Mouse (Mus musculus): ENCODE data around the gene Car7. TPM values are rescaled to one million over a fixed set of nuclear protein-coding genes. Genes with fewer than 3 reads are reported as not detected.

Car7 gene
- polyA plus RNA-seq, 1 experiment from 2014 or later, result 0.85 TPM

DNA sequence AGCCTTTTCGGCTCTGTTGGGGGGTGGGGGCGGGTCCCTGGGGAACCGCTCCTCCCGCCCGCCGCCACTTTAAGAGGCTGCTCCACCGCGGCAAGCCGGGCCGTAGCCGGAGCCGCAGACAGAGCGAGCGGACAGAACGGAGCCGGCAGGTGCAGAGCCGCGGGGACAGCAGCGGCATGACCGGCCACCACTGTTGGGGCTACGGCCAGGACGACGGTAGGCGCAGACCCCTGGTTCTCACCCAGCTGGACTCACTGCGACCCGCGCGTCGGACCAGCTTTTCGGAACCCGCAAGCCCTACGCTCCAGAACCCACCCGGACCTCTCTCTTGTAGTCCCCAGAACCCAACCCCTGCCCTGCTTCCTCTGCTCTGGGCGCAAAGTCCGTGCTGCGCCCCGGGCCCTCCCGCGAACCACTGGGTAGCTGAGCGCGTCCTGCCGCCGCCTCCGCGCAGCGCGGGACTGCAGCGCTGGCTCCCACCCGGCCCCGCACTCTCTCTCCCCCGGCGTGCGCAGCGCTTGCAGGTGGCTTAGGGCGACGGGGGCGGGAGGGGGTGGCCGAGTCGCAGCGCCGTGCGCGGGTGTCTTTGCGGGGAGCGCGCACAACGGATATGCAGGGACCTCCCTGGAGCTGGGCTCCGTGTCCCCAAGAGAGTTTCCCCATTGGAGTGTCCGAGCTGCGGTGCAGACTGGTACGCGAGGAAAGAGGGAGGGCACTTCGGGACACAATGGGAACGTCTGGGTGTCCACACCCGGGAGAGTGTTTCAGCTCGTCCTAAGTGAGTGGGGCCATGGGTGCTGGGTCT, 6.4 kb downstream of the Car7 start:
- H3K27ac ChIP-seq, result no peak overlapping the region
- H3K4me3 ChIP-seq, result peak overlapping the region; percentile 55
- peaks cover 81% of the 10 kb centered on the region for H3K27me3 ChIP-seq (ENCODE audit: low read depth, poor library complexity, severe bottlenecking)
- H3K4me1 ChIP-seq, result peaks cover 16% of the 10 kb centered on the region
- no peaks in the 10 kb centered on the region for H3K36me3 ChIP-seq
- no peak for DNase-seq (ENCODE audit: low spot score)
- H3K9me3 ChIP-seq (replicated peaks), result no peaks in the 10 kb centered on the region
- under 1% methylated on average over 76 of the region's 76 CpGs for WGBS

DNA sequence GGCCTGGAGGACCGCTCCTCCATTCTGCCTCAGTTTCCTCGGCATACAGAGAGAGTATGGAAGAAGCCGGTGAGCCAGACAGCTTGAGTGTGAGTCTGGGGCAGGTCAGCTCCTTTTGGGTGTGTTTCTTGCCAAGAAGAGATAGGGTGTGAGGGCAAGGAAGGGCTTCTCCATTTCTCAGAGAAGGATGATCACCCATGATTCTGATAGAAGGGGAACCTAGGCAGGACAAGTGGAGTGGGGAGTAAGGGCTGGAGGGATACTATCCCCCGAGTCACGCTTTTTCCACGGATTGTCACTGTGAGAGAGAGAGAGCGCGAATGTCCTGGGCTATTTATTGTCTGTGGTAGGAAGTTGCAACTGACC, 7.0 kb downstream of the Car7 start:
- Histone ChIP-seq H3K36me3 (no peaks in the 10 kb centered on the region), H3K4me3 (peak overlapping the region; percentile 55), H3K9me3 (replicated peaks) (no peaks in the 10 kb centered on the region), H3K4me1 (peaks cover 16% of the 10 kb centered on the region), H3K27ac (no peak overlapping the region), H3K27me3 (ENCODE audit: low read depth, poor library complexity, severe bottlenecking) (peaks cover 81% of the 10 kb centered on the region)
- WGBS, result 18% methylated on average over 8 of the region's 8 CpGs
- no peak for DNase-seq (ENCODE audit: low spot score)

DNA sequence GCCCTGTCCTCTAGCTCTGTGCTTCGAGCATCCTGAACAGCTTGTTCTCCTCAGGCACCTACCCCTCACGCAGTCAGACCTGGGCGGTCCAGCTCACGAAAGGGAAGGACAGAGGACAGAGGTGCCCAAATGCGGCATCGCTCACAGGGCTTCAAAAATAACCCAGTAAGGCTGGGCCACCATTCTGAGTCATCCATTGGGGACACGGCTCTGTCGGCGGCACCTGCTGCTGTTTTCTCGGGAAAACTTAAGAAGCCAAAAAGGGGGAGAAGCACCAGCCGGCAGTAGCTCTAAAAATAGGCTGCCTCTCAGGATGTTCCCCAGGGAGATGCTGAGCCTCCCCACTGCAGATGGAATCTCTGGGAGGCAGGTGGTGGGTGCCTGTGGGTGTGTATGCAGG, 7.7 kb downstream of the Car7 start:
- Histone ChIP-seq H3K27ac (no peak overlapping the region), H3K36me3 (no peaks in the 10 kb centered on the region), H3K4me3 (no peak overlapping the region), H3K4me1 (peaks cover 16% of the 10 kb centered on the region), H3K9me3 (replicated peaks) (no peaks in the 10 kb centered on the region), H3K27me3 (ENCODE audit: low read depth, poor library complexity, severe bottlenecking) (peaks cover 78% of the 10 kb centered on the region)
- WGBS, result 14% methylated on average over 11 of the region's 11 CpGs
- DNase-seq (ENCODE audit: low spot score), result no peak

DNA sequence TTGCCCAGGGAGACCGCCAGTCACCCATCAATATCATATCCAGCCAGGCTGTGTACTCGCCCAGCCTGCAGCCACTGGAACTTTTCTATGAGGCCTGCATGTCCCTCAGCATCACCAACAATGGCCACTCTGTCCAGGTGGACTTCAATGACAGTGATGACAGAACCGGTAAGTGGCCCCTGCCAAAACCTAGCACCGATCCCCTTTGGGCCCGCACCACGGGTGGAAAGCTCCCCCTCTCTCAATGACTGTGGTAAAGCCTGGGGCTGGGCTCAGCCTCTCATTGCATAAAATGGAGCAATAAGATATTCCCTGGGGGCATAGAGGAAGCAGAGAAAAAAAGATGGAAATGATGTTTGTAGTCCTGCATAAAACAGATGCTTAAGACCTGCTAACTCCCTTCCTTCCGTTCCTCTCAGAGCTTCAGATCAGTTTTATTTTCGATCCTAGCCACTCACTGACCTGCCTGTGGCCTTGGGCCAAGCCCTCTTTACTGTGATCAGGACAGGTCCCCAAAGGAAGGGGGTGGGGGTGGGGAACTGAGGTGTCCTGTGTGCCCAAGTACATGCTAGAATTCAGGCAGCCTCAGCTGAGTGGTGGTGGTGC, 9.1 kb downstream of the Car7 start:
- no peak for DNase-seq (ENCODE audit: low spot score)
- Histone ChIP-seq H3K27ac (no peak overlapping the region), H3K9me3 (replicated peaks) (no peaks in the 10 kb centered on the region), H3K4me3 (no peak overlapping the region), H3K4me1 (peaks cover 15% of the 10 kb centered on the region), H3K27me3 (ENCODE audit: low read depth, poor library complexity, severe bottlenecking) (peaks cover 64% of the 10 kb centered on the region), H3K36me3 (no peaks in the 10 kb centered on the region)
- 88% methylated on average over 8 of the region's 8 CpGs for WGBS

DNA sequence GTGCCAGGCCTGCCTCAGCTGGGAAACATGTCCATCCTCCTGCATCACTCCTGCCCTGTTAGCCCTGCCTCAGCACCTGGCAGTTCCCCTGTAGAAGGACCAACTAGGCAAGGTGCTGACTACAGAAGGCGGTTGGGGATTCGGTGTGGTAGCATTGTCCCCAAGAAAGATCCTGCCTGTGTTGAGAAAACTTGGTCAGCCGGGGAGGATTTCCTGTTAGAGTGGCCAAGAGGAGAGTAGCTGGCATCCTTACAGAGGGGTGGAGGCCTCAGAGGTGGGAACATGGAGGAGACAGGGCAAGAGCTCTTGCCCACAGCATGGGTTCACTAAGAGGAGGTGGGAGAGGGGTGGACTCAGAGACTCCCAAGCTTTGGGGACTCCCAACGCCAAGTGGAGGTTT, 20.7 kb downstream of the Car7 start:
- H3K27ac ChIP-seq, result no peak overlapping the region
- H3K4me3 ChIP-seq, result no peak overlapping the region
- WGBS, result 92% methylated on average over 4 of the region's 4 CpGs
- no peaks in the 10 kb centered on the region for H3K9me3 ChIP-seq (replicated peaks)
- no peaks in the 10 kb centered on the region for H3K36me3 ChIP-seq
- no peak for DNase-seq (ENCODE audit: low spot score)
- H3K4me1 ChIP-seq, result peaks cover 13% of the 10 kb centered on the region
- H3K27me3 ChIP-seq (ENCODE audit: low read depth, poor library complexity, severe bottlenecking), result 0 out of 2 replicates have a peak, but pooled peaks cover 5% of the 10 kb centered on the region

DNA sequence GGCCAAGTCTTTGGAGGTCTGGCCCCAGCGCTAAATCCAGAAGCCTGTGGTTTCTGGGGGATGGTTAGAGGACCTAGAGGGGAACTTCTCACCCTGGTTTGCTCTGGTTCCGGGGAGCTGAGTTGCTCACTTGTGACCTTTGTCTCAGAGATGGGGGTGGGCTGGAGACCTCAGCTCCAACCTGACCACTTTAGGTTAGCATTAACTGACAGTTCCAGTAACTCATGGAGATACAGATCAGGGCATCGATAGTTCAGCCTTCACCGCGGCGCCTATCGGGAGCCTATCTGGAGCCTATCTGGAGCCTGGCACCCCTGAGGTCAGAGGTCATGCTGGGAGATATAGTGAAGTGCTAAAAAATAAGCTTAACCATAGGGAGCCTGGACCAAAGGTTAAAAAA, 22.7 kb downstream of the Car7 start:
- H3K4me1 ChIP-seq, result peaks cover 4% of the 10 kb centered on the region; the same call in 1 of the 2 replicates
- H3K36me3 ChIP-seq, result no peaks in the 10 kb centered on the region
- 0 out of 2 replicates have a peak, but pooled peaks cover 5% of the 10 kb centered on the region for H3K27me3 ChIP-seq (ENCODE audit: low read depth, poor library complexity, severe bottlenecking)
- no peaks in the 10 kb centered on the region for H3K9me3 ChIP-seq (replicated peaks)
- no peak overlapping the region for H3K27ac ChIP-seq
- no peak for DNase-seq (ENCODE audit: low spot score)
- WGBS, result 64% methylated on average over 7 of the region's 7 CpGs
- no peak overlapping the region for H3K4me3 ChIP-seq

DNA sequence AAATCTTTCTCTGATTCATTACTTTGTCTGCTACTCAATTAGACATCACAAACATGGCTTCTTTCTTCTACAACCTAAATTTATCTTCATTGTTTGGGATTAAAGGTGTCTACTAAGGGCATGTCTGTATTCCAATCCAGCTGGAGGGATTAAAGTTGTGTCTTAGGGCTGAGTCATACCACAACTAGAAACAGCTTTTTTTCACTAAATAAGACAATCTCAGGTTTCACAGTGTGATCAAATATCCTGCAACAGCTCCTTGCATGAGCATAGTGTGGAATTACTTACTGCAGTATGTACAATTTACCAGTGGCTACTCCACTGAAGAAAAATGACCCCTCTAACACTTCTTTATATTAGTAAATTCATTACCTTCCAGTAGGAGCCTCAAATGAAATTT, 26.2 kb downstream of the Car7 start:
- Histone ChIP-seq H3K36me3 (no peaks in the 10 kb centered on the region), H3K9me3 (replicated peaks) (no peaks in the 10 kb centered on the region), H3K4me1 (peaks cover 4% of the 10 kb centered on the region; the same call in 1 of the 2 replicates), H3K27ac (no peak overlapping the region), H3K4me3 (no peak overlapping the region), H3K27me3 (ENCODE audit: low read depth, poor library complexity, severe bottlenecking) (0 out of 2 replicates have a peak, but pooled peaks cover 5% of the 10 kb centered on the region)
- DNase-seq (ENCODE audit: low spot score), result no peak

DNA sequence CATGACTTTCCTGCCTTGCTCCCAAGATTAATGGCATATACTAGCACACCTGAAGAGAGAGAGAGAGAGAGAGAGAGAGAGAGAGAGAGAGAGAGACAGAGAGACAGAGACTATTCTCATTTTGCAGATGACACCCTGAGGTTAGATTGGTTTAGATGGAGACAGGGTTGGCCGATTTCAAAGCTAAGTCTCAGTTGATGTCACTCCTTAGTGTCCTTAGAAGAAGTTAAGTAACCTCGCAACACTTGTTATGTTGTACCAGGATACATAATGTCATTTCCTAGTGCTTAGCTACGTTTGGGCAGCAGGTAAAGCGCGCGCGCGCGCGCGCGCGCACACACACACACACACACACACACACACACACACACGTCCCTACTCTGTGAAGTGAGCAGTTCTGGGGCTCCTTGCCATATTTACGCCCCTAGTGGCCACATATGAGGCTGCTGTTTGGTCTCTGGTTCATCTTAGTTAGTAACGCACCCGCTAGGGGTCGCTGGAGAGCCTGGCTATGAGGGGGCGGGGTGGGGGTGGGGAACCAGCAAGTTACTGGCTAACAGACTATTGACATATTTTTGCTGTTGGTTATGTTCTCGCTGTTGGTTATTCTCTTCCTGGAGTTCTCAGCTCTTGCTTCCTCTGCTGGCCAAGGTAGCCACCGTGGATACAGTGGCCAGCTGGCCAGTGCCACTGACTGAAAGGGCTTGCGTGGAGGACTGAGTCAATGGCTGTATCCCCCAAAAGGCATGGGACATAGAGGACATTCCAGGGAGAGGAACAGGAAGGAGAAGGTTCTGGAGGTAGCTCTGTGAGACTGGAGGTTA, 30.4 kb downstream of the Car7 start:
- Histone ChIP-seq H3K36me3 (no peaks in the 10 kb centered on the region), H3K27me3 (ENCODE audit: low read depth, poor library complexity, severe bottlenecking) (no peaks in the 10 kb centered on the region), H3K4me3 (no peak overlapping the region), H3K9me3 (replicated peaks) (no peaks in the 10 kb centered on the region), H3K4me1 (no peaks in the 10 kb centered on the region), H3K27ac (no peak overlapping the region)
- 19% methylated on average over 22 of the region's 22 CpGs for WGBS
- DNase-seq (ENCODE audit: low spot score), result peak; percentile 87

DNA sequence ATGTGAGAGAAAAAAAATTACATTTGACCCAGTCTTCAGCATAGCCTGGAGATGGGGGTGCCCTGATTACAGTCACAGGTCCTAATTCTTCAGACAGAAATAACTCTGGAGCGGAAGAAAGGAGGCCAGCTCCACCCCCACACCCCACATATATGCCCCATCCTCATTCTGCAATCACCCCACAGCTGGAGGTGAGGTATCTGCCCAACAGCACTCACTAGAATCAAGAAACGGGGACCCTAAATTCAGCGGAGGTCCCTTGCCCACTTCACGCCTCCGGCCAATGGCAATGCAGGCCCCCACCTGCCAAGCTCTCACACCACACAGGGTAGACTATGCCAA, 30.9 kb downstream of the Car7 start:
- Histone ChIP-seq H3K36me3 (no peaks in the 10 kb centered on the region), H3K27me3 (ENCODE audit: low read depth, poor library complexity, severe bottlenecking) (no peaks in the 10 kb centered on the region), H3K4me3 (no peak overlapping the region), H3K4me1 (peaks cover under 1% of the 10 kb centered on the region; the same call in 1 of the 2 replicates), H3K9me3 (replicated peaks) (no peaks in the 10 kb centered on the region), H3K27ac (no peak overlapping the region)
- DNase-seq (ENCODE audit: low spot score), result no peak
- 93% methylated on average over 5 of the region's 5 CpGs for WGBS

DNA sequence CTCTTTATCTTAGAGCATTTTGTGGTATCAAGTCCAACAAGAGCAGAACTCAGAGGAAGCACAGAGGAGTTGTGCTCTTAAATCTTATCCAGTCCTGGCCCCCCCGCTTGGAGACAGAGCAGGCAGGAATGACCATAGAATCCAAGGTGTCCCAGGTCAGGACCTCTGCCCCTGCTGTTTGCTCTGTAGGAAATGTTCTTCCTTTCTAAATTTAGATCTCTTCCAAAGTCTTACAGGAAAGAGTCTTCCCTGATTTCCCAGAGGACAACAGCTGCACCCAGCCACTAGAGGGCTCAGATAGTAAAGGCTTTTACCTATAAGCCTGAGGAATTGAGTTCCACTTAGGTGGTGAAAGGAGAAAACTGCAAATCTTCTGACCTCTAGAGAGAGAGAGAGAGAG, 35.1 kb downstream of the Car7 start:
- 39% methylated on average over 1 of the region's 1 CpGs for WGBS

DNA sequence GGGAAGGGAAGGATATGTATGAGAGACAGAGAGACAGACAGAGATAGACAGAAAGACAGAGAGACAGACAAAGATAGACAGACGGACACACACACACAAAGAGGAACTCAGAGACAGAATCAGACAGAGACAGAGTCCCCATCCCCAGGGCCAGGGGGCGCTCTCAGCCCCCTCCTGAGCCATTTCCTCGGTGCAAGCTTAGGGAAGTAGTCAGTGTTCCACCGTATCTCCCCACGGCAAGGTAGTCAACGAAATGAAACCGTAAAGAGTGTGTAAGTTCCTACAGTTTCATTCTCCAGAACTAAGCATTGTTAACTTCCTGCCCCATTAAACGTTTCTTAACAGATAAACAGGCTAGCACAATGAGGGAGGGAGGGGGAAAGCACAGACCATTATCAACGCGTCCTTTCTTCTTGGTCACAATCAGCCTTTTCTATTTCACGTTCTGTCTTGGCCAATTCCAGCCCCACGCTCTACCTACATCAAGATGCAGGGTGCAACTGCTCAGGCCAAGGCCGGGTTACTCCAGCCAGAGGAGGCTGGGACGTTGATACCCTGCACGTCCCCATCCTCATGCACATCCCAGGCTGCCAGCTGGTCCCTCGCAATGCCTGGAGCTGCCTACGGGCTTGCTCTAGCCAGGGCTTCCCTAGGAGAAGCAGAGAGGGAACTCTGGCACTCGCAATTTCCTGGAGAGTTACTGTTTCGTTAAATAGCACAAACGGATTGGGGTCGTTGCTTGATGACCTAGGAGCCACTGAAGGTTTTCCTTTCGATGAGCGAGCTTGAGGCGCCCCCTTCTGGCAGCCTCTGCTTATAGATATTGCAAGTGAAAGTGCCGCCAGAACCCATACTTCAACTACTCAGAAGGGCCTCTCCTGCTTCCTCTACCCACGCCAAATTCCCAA, 36.2 kb downstream of the Car7 start:
- peak overlapping the region; percentile 47 for H3K4me3 ChIP-seq
- peaks cover 9% of the 10 kb centered on the region for H3K4me1 ChIP-seq
- WGBS, result 11% methylated on average over 26 of the region's 26 CpGs
- H3K27ac ChIP-seq, result peak overlapping the region; percentile 64
- no peaks in the 10 kb centered on the region for H3K36me3 ChIP-seq
- no peaks in the 10 kb centered on the region for H3K27me3 ChIP-seq (ENCODE audit: low read depth, poor library complexity, severe bottlenecking)
- no peaks in the 10 kb centered on the region for H3K9me3 ChIP-seq (replicated peaks)
- DNase-seq (ENCODE audit: low spot score), result peak; percentile 88

More for the DNA sequence above, 35.1 kb downstream of the Car7 start:
- H3K27ac ChIP-seq, result no peak overlapping the region
- H3K4me1 ChIP-seq, result peaks cover 9% of the 10 kb centered on the region
- H3K4me3 ChIP-seq, result no peak overlapping the region
- H3K27me3 ChIP-seq (ENCODE audit: low read depth, poor library complexity, severe bottlenecking), result no peaks in the 10 kb centered on the region
- H3K36me3 ChIP-seq, result no peaks in the 10 kb centered on the region
- DNase-seq (ENCODE audit: low spot score), result no peak
- no peaks in the 10 kb centered on the region for H3K9me3 ChIP-seq (replicated peaks)

DNA sequence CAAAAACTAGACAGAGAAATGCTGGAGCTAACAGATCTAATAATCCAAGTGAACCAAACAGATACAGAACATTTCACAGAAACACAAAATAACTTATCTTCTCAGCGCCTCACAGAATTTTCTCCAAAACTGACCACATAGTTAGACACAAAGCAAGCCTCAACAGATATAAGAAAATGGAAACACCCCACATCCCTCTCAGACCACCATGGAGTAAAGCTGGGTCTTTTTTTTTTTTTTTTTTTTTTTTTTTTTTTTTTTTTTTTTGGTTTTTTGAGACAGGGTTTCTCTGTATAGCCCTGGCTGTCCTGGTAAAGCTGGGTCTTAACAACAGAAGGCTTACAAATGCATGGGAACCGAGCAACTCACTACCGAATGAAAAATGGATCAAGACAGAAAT, 42.3 kb downstream of the Car7 start:
- DNase-seq (ENCODE audit: low spot score), result no peak
- Histone ChIP-seq H3K36me3 (no peaks in the 10 kb centered on the region), H3K4me1 (no peaks in the 10 kb centered on the region), H3K4me3 (no peak overlapping the region), H3K27me3 (ENCODE audit: low read depth, poor library complexity, severe bottlenecking) (no peaks in the 10 kb centered on the region), H3K27ac (no peak overlapping the region), H3K9me3 (replicated peaks) (no peaks in the 10 kb centered on the region)
- WGBS, result 95% methylated on average over 3 of the region's 3 CpGs
